Mouse (Mus musculus) heart, embryonic 15.5 days (tissue): ENCODE results near the gene Ptk7. TPM values are rescaled to one million over a fixed set of nuclear protein-coding genes. Genes with fewer than 3 reads are reported as not detected.
"Not testable (repeated sequence)": the region's sequence is repeated elsewhere in the genome, so short reads cannot be mapped to it uniquely, and the experiment has no call there.

Experiments
- ATAC-seq: fragments of 200-750 bp; cut with Nextera tagmentation; replicated peaks from 2 replicates; pipeline ENCODE4 v1.8.0; 2017; ENCODE audit warnings: low read depth, moderate TSS enrichment; ENCODE audit not compliant: insufficient number of reproducible peaks, insufficient read depth, low FRiP score
- H3K27ac ChIP-seq: fragments of 300-500 bp; sonication (generic); 2 replicates; pipeline ENCODE4 v1.5.1; 2015; ENCODE audit warnings: mild to moderate bottlenecking, inconsistent platforms
- H3K27me3 ChIP-seq: fragments of 300-500 bp; sonication (generic); 2 replicates; pipeline ENCODE4 v1.6.1; 2015; ENCODE audit warnings: inconsistent platforms
- H3K36me3 ChIP-seq: fragments of 300-500 bp; sonication (generic); 2 replicates; pipeline ENCODE4 v1.6.1; 2015; ENCODE audit warnings: mild to moderate bottlenecking, inconsistent platforms
- H3K4me1 ChIP-seq: fragments of 300-500 bp; sonication (generic); replicated peaks from 2 replicates; pipeline ENCODE4 v1.6.1; 2015; ENCODE audit warnings: inconsistent platforms
- H3K4me2 ChIP-seq: fragments of 300-500 bp; sonication (generic); 2 replicates; pipeline ENCODE4 v1.6.1; 2015; ENCODE audit warnings: inconsistent platforms, mild to moderate bottlenecking, moderate library complexity
- H3K4me3 ChIP-seq: fragments of 300-500 bp; sonication (generic); 2 replicates; pipeline ENCODE4 v1.5.1; 2015; ENCODE audit warnings: mild to moderate bottlenecking, inconsistent platforms
- H3K9ac ChIP-seq: fragments of 300-500 bp; sonication (generic); 2 replicates; pipeline ENCODE4 v1.6.1; 2015; ENCODE audit warnings: mild to moderate bottlenecking, inconsistent platforms
- H3K9me3 ChIP-seq: fragments of 300-500 bp; sonication (generic); replicated peaks from 2 replicates; pipeline ENCODE4 v1.6.1; 2016; ENCODE audit warnings: inconsistent platforms
- WGBS: fragments of 180-500 bp; shearing (Covaris S2); methylation state at CpG from one replicate; pipeline ENCODE4 v1.1.7; 2015; ENCODE audit warnings: mixed read lengths; 5-methylcytosine and 5-hydroxymethylcytosine counted together
- polyA plus RNA-seq: library from polyadenylated mRNA; unstranded; fragments of >200 nt; fragmentation: Nextera tagmentation; extraction: Ambion mirVana; gene quantifications from 2 replicates; pipeline ENCODE4 v1.2.1, GENCODE M21; 2015

The Ptk7 gene
- polyA plus RNA-seq, 1 experiment from 2014 or later = 34.1 TPM

DNA sequence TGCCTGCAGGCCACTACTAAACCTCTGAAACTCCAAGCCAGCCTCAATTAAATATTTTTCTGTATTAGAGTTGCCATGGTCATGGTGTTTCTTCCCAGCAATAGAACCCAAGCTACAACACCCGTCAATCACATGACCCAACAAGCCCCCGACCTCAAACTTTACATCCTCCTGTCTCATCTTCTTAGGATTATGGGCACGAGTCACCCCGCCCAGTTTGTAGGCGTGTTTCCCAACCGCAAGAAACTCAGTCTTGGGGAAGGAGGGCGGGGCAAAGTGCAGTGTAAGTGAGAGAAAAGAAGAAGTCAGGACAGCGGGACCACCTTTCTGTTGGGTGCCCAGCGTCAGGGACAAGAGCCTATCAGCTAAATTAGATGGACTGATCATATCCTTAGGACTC, 41.1 kb downstream of the Ptk7 start:
- WGBS = 79% methylated on average over 9 of the region's 9 CpGs

DNA sequence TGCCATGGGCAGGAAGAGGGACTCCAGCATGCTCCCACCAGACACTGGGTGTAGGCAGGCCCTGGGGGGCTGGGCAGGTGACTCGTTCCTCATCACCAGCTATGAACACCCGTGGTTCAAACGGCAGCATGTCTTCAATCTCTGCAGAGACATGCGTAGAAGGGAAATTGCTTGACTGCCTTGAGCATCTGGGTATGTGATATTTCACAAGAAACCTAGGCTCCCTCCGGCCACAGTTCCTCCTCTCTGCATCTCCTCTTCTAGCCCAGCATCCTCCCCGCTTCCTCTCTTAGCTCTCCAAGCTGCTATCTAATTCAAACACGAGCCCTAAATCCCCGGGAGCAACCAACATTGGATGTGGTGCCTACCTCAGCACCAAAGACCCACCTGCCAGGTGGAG, 43.0 kb downstream of the Ptk7 start:
- Histone ChIP-seq H3K9me3 (no peaks in the 10 kb centered on the region), H3K4me1 (no peaks in the 10 kb centered on the region), H3K4me2 (no peak overlapping the region), H3K36me3 (peaks cover 46% of the 10 kb centered on the region), H3K4me3 (no peak overlapping the region), H3K27me3 (no peaks in the 10 kb centered on the region), H3K27ac (no peak overlapping the region), H3K9ac (no peak overlapping the region)
- ATAC-seq = no peak
- whole genome bisulfite sequencing = 83% methylated on average over 8 of the region's 8 CpGs

More for the DNA sequence above, 41.1 kb downstream of the Ptk7 start:
- Histone ChIP-seq H3K4me1 (peaks cover 5% of the 10 kb centered on the region; the same call in 1 of the 2 replicates), H3K27ac (no peak overlapping the region), H3K36me3 (peaks cover 32% of the 10 kb centered on the region), H3K9ac (no peak overlapping the region), H3K27me3 (no peaks in the 10 kb centered on the region), H3K4me3 (no peak overlapping the region), H3K9me3 (no peaks in the 10 kb centered on the region), H3K4me2 (no peak overlapping the region)
- no peak for ATAC-seq

DNA sequence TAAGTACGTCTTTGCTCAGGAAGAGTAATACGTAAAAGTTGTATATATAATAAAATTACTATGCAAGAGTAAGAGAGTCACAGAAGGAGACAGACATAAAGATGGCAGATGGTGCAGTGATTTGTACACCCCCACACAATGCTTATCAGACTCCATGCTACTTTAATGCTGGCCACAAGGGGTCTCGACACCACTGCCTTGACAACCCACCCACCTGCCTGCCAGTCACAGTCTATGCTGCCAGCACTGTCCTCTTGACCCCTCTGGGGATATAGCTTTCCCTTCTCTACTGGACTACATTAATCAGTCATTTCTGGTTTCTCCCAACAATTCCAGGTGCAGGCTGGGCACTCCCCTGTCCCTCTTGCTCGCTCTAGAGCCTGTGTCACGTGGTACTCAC, 50.7 kb downstream of the Ptk7 start:
- Histone ChIP-seq H3K36me3 (peaks cover 66% of the 10 kb centered on the region), H3K9ac (no peak overlapping the region), H3K4me1 (no peaks in the 10 kb centered on the region), H3K4me2 (no peak overlapping the region), H3K27ac (no peak overlapping the region), H3K27me3 (no peaks in the 10 kb centered on the region), H3K4me3 (no peak overlapping the region), H3K9me3 (no peaks in the 10 kb centered on the region)
- 0 out of 2 replicates have a peak, but pooled peaks have one; percentile 44 for ATAC-seq
- 73% methylated on average over 5 of the region's 5 CpGs for WGBS

DNA sequence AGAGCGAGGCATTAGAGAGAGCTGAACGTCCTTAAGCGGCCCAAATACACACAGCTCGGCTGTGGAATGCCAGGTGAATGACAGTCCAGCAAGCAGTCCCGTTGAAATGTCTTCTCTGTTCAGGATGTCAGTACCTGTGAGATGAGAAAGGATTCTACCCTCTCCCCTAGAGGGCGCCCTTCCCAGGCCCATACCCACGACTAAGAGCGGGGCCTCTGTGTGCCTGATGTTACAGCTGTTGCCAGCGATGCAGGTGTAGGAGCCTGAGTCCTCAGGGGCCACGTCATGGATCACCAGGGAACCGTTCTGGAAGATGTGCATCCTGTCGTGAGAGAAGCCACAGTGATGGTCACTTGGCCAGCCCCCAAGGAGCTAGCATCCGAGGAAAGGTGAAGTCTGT, 53.2 kb downstream of the Ptk7 start:
- H3K4me2 ChIP-seq = no peak overlapping the region
- no peaks in the 10 kb centered on the region for H3K9me3 ChIP-seq
- ATAC-seq = no peak
- H3K36me3 ChIP-seq = peaks cover 60% of the 10 kb centered on the region
- no peak overlapping the region for H3K9ac ChIP-seq
- no peak overlapping the region for H3K27ac ChIP-seq
- WGBS = 87% methylated on average over 13 of the region's 13 CpGs
- no peaks in the 10 kb centered on the region for H3K27me3 ChIP-seq
- no peaks in the 10 kb centered on the region for H3K4me1 ChIP-seq
- H3K4me3 ChIP-seq = no peak overlapping the region

DNA sequence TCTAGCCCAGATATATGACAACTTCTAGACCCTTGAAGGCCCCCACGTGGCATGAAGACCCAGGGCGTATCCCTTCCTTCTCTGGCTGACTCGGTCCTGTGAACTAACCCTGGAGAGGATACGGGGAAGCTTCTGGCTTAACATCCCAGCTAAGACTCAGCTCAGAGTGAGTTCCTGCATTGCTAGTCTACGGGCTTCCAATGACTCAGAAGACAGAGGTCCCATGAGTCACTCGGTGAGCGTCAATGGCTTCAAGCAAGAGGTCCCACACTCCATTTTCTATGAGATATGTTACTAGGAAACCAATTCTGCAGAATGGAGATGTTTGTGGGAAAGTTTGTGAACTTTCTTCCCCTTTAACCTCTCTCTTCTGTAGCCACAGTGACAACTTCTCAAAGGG, 54.8 kb downstream of the Ptk7 start:
- Histone ChIP-seq H3K9ac (no peak overlapping the region), H3K4me1 (no peaks in the 10 kb centered on the region), H3K27me3 (no peaks in the 10 kb centered on the region), H3K4me2 (no peak overlapping the region), H3K36me3 (peaks cover 59% of the 10 kb centered on the region), H3K27ac (no peak overlapping the region), H3K4me3 (no peak overlapping the region), H3K9me3 (no peaks in the 10 kb centered on the region)
- WGBS = 88% methylated on average over 7 of the region's 7 CpGs
- ATAC-seq = no peak

DNA sequence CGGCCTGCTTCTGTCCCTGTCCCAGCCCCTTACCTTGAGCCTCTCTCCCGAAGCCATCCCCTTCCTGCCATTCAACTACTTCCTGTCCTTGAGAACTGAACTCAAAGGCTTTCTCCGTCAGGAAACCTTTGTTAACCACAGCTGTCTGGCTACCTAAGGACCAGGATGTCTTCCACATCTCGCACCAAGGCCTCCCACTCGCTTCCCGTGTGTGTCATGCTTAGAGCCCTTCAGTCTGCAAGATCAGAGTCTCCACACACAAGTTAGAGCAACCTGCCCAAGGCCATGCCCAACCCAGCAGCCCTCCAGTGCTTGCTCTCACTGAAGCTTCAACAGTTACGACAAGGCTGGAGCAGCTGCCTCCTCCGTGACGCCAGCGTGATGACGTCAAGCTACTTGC, 58.3 kb downstream of the Ptk7 start:
- Histone ChIP-seq H3K4me1 (no peaks in the 10 kb centered on the region), H3K4me2 (no peak overlapping the region), H3K9me3 (no peaks in the 10 kb centered on the region), H3K27ac (peak overlapping the region; percentile 51), H3K27me3 (no peaks in the 10 kb centered on the region), H3K9ac (no peak overlapping the region), H3K36me3 (peaks cover 67% of the 10 kb centered on the region), H3K4me3 (no peak overlapping the region)
- 71% methylated on average over 11 of the region's 11 CpGs for whole genome bisulfite sequencing
- ATAC-seq = no peak

DNA sequence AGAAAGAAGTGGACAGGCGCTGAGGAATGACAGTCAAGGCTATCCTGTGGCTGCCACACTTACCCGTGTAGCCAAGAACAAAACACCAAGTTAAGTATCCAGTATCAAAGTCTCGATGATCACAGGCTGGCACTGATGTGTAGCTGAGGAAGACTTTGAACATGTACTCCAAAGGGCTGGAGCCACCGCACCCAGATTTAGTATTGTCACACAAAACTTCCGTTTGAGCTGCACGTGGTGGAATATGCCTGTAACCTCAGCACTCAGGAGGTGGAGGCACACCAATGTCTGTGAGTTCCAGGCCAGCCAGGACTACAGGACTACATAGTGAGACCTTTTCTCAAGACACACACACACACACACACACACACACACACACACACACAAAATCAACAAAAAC, 70.2 kb downstream of the Ptk7 start:
- Histone ChIP-seq H3K9ac (no peak overlapping the region), H3K4me2 (no peak overlapping the region), H3K4me1 (peaks cover 13% of the 10 kb centered on the region), H3K36me3 (peaks cover 10% of the 10 kb centered on the region; the same call in 1 of the 2 replicates), H3K9me3 (no peaks in the 10 kb centered on the region), H3K27me3 (no peaks in the 10 kb centered on the region), H3K27ac (no peak overlapping the region), H3K4me3 (no peak overlapping the region)
- ATAC-seq = no peak
- WGBS = 88% methylated on average over 6 of the region's 6 CpGs

DNA sequence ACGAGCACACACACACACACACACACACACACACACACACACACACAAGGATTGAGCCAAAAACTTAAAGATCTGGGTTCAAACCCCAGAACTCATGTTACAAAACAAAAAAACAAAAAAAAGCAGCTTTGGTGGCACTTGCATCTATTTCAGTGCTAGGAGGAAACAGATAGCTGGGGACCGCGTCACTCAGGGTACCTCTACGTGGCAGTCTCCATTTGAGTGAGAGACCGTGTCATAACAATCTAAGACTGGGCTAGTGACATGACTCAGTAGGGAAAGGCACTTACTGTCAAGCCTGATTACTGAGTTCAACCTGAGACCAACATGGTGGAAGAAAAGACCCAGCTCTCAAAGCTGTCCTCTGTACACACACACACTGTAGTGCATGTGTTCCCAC, 71.2 kb downstream of the Ptk7 start:
- Histone ChIP-seq H3K9ac (no peak overlapping the region), H3K27ac (no peak overlapping the region), H3K27me3 (no peaks in the 10 kb centered on the region), H3K4me3 (no peak overlapping the region), H3K9me3 (no peaks in the 10 kb centered on the region), H3K36me3 (no peaks in the 10 kb centered on the region), H3K4me2 (no peak overlapping the region), H3K4me1 (peaks cover 23% of the 10 kb centered on the region)
- ATAC-seq = no peak
- 81% methylated on average over 5 of the region's 5 CpGs for WGBS

DNA sequence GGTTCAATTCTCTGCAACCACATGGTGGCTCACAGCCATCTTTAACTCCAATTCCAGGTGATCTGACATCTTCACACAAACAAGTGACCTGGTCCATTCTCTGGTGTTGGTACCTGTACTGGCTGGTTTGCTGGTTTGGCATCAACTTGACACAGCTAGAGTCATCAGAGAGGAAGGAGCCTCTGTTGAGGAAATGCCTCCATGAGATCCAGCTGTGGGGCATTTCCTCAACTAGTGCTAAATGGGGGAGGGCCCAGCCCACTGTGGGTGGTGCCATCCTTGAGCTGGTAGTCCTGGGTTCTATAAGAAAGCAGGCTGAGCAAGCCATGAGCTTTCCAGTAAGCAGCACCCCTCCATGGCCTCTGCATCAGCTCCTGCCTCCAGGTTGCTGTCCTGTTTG, 72.0 kb downstream of the Ptk7 start:
- Histone ChIP-seq H3K27ac (peak overlapping the region; percentile 88), H3K4me1 (peaks cover 26% of the 10 kb centered on the region), H3K4me2 (peak overlapping the region; percentile 74)
- ATAC-seq, H3K4me3 ChIP-seq, H3K9me3 ChIP-seq, H3K27me3 ChIP-seq, H3K9ac ChIP-seq, H3K36me3 ChIP-seq: not testable (repeated sequence)

DNA sequence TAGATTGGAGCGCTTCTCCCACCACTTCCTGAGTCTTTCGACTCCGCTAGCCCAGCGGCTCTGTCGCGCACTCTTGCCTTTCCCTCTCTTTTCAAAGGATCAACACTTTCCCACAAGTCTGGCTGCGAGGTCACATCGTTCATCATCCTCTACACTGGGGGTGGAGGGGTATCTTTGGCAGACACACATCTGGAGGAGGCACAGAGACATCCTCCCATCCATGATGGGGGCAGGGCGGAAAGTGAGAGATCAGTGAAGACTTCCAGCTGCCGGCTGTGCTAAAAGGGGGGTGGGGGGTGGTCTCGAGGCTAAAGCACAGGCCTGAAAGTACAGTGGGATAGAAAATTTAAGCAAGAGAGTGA, 72.7 kb downstream of the Ptk7 start:
- H3K9ac ChIP-seq = peak overlapping the region; percentile 60
- under 1% methylated on average over 11 of the region's 11 CpGs for WGBS
- peaks cover 32% of the 10 kb centered on the region for H3K4me1 ChIP-seq
- H3K4me3 ChIP-seq = peak overlapping the region; percentile 96
- no peaks in the 10 kb centered on the region for H3K27me3 ChIP-seq
- H3K9me3 ChIP-seq = no peaks in the 10 kb centered on the region
- peak overlapping the region; percentile 88 for H3K27ac ChIP-seq
- H3K36me3 ChIP-seq = peaks cover 10% of the 10 kb centered on the region; the same call in 1 of the 2 replicates
- ATAC-seq = peak; percentile 0; the same call in 1 of the 2 replicates
- H3K4me2 ChIP-seq = peak overlapping the region; percentile 74

DNA sequence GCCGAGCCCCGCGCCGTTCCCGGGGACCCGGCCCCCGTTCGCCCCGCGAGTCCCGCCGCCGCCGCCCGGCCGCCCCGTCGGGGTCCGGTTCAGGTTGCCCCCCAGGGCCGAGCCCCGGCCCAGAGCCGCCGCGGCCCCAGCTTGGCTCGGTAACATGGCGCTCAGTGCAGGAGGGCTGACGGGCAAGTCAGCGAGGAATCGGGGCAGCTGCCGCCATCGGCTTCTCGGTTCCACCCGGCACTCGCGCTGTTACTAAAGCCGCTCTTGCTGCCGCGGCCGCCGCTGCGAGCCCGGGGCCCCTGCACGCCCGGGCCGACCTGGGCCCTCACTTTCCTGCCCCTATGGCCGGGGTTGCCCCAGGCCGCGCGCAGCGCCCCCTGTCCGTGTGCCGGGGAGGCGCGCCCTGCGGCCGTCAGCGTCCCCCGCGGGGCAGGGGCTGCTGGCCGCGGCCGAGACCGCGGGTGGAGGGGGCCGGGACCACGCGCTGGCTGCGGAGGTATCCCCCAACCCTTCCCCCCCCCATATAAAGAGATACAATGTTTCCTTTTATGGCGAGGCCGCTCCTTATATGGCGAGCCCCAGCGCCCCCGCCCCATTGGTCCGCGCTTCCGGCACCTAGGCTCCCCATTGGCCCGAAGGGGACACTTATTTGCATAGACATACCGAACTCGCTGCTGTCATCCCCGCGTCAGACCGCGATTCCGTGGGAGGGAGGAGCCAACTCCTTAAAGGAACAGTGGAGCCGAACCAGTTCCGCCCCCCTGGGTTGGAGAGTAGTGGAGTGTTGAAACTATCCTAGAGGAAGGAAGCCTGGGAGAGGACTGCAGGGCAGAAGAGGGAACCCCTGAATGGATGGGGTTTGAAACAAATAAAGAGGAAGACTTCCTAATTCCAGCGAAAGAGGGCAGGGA, 73.4 kb downstream of the Ptk7 start, which contains the start of gene Srf:
Gene Srf, minus strand, starts transcription at position 503 of the 911 bp plus-strand sequence.
- peak within 1 kb of the TSS; percentile 96 for H3K27ac ChIP-seq
- H3K4me1 ChIP-seq = peaks cover 38% of the 10 kb centered on the region
- no peaks in the 10 kb centered on the region for H3K27me3 ChIP-seq
- H3K4me3 ChIP-seq = peak within 1 kb of the TSS; percentile 96
- peak within 1 kb of the TSS; percentile 74 for H3K4me2 ChIP-seq
- WGBS = under 1% methylated on average over 68 of the region's 87 CpGs
- no peaks in the 10 kb centered on the region for H3K9me3 ChIP-seq
- peak within 1 kb of the TSS; percentile 100 for H3K9ac ChIP-seq
- peak; percentile 89 for ATAC-seq
- H3K36me3 ChIP-seq = peaks cover 17% of the 10 kb centered on the region
